Mouse (Mus musculus) neutrophil, adult 65 days (primary cell): ENCODE data around the gene Mrpl14. TPM values are rescaled to one million over a fixed set of nuclear protein-coding genes. Genes with fewer than 3 reads are reported as not detected.

Source experiments
- total RNA-seq: library from RNA; stranded (reverse); gene quantifications from 2 replicates; pipeline ENCODE4 v1.2.4, GENCODE M21; 2023

Mrpl14 gene
- total RNA-seq, result 22.0 and 29.5 TPM in 2 replicates

DNA sequence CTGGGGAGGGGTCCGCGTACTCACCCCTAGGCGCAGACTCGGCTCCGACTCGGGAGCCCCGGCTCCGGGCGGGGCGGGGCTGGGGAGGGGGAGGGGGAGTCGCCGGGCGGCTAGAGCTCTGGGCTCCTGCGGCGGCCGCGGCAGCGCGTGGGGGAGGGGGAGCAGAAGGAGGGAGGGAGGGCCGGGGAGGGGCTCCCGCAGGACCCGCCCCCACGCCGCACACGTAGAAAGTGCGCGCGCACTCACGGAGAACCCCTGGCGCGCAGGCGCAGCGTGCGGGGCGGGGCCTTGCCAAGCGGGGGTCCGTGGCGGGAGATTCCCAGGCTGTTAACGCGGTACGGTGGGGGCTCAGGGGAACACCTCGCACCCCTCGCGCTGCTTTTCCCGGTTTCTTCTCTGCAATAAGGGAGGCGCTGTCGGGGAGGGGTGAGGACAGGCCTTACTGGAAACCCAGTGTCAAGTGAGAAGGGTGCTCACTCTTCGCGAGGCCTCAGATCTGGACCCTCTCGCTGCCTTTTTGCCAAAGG is at the start of gene Mrpl14:
Mrpl14 (plus strand) TSS at position 230 of the 527 bp plus-strand sequence.

GRCm38 (mm10) chr17:45659225-45659624 is 26.9 kb upstream of the Mrpl14 start, which contains the start of gene Capn11:
Gene Capn11 (minus strand): TSS chr17:45659325.

DNA sequence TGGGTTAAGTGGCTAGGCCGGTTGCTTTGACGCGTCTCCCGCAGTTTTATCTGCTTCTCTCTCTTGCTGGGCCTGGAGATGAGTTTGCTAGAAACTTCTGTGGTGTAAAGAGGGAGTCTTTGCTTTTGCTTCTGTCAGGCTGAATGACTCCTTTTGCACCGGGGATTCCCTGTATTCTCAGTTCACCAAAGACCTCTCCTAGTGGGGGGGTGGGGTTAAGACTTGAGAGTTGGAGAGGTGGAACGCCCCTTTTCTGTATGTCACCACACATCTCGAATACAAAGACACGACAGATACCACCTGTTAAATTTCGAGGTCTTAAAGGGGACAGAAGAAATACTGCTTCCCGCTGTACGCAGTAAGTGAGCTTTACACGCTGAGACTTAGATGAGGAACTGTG is 594 bp downstream of the Mrpl14 start, which contains the start of gene Tmem63b:
Tmem63b (minus strand) TSS at position 190 of the 400 bp plus-strand sequence.

DNA sequence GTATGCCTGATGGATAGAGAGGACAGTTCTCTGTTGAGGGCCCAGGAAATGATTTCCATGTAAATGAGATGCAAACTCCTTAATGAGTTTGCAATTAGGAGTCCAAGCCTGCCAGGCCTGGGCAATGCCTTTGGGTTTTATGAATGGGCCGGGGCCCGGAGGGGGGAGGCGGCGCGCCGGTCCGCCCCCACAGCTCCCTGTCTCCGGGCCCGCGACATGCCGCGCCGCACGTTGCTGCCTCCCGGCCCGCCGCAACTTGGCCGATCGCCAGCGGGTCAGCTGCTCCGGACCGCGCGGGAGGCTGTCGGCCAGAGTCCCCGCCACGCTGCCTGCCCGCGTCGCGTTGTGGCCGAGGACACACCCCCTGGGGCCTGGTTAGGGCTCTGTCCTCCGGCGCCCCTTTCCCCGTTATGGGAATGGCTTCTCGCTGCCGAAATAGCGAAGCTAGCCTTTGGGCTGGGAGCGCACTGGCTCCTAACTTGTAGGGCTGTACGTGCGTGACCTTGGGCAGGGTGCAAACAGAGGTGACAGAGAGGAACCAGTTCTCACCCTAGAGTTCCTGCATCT is 47.7 kb downstream of the Mrpl14 start, which contains the start of gene 1600014C23Rik:
1600014C23Rik (minus strand) TSS at position 110 of the 567 bp plus-strand sequence.

Other genes with a start within 250 kb of the Mrpl14 start
- not detected in 2 replicates for gene Spats1, start 210.9 kb upstream of the Mrpl14 start, total RNA-seq
- gene Aars2, start 179.5 kb upstream of the Mrpl14 start, total RNA-seq, result 4.8 TPM in 2 replicates
- gene Tcte1, start 162.9 kb upstream of the Mrpl14 start, total RNA-seq, result not detected in 2 replicates
- 0.09 TPM in 1 of 2 replicates, not detected in the other for gene Tmem151b, start 136.6 kb upstream of the Mrpl14 start, total RNA-seq
- 64.3 and 78.1 TPM in 2 replicates for gene Nfkbie, start 130.6 kb upstream of the Mrpl14 start, total RNA-seq
- gene Slc35b2, start 122.4 kb upstream of the Mrpl14 start, total RNA-seq, result 30.4 and 35.4 TPM in 2 replicates
- 435 and 451 TPM in 2 replicates for gene Hsp90ab1, start 113.1 kb upstream of the Mrpl14 start, total RNA-seq
- gene Slc29a1, start 86.7 kb upstream of the Mrpl14 start, total RNA-seq, result 16.9 and 20.1 TPM in 2 replicates
- gene Mymx, start 84.2 kb upstream of the Mrpl14 start, total RNA-seq, result not detected in 2 replicates
- 1.0 and 4.6 TPM in 2 replicates for gene Capn11, start 27.0 kb upstream of the Mrpl14 start, total RNA-seq
- 27.4 and 43.8 TPM in 2 replicates for gene Tmem63b, start 583 bp downstream of the Mrpl14 start, total RNA-seq
- gene 1600014C23Rik, start 47.5 kb downstream of the Mrpl14 start, total RNA-seq, result not detected in 2 replicates